Mouse (Mus musculus) lung, postnatal 36 days (tissue): ENCODE measurements around the gene Nanos1.

Experiments
- DNase-seq: peaks from one replicate; pipeline ENCODE4 v3.0.0; 2022; ENCODE audit warnings: mixed read lengths

The Nanos1 gene

GRCm38 (mm10) chr19:60789452-60789851 is 33.7 kb downstream of the Nanos1 start:
- DNase-seq = no peak

- DNase-seq = peak; percentile 51
These were observed 34.2 kb downstream of the Nanos1 start for GRCm38 (mm10) chr19:60789919-60790506.

- peak; percentile 95 for DNase-seq
These were observed 34.9 kb downstream of the Nanos1 start, which contains the start of gene Eif3a for GRCm38 (mm10) chr19:60790551-60791161. Gene Eif3a, minus strand, starts transcription at chr19:60790658.

DNA sequence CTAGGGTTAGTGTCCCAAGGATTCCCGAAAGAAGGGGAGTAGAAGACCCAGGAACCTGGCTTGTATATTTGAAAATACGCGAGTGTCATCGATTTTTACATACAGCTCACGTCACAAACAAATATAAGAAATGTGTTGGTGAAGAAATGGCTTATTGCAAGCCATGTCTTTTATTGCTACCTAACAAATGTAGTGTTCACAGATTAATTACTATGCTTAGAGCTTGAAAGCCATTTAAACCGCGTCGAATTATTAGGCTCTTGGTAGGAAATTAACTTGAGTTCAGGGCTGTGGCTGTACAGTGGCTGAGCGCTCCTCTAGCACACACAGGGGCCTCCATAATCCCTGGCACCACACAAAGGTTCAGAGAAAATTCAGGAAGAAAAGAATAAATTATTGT is 35.4 kb downstream of the Nanos1 start:
- no peak for DNase-seq

DNA sequence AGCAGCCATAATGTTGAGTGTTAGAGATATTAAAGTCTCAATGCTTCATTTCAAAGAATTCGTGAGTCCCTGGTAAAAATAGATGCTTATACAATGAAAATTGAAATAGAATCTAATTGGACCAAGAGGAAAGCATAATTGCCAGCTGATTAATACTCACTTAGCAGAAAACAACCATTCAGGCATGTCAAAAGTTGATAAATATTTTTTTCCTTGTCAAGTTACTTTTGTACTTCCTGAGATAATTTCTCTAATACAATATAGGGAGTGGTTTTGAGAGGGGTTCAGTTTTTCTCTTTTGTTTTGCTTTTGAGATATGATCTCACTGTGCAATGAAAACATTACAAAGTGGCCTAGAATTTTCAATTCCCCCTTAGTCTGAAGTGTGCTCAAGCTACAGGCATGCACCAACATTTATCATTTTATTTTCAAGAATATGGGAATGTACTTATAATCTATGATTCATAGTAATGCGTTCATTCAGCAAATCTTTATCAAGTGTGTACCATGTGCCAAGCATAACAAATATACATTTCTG is 37.5 kb downstream of the Nanos1 start:
- DNase-seq = no peak

DNA sequence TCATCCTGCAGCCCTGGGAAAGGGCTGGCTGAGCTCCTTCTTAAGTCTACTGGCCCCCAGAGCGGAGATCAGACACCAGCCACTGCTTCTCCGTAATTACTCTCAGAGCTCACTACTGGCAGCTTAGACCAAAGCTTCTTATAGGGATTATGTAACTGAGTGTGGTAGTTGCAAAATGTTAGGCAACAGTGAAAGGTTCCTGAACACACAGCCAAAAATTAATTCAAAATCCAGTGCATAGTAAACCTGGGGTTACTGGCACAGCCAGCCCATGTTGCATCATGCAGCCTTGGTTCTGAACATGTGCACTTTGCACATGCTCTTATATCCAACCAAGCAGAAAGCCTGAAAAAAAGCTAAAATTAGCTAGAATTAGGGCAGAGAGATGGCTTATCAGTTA is 39.5 kb downstream of the Nanos1 start:
- peak; percentile 76 for DNase-seq

DNA sequence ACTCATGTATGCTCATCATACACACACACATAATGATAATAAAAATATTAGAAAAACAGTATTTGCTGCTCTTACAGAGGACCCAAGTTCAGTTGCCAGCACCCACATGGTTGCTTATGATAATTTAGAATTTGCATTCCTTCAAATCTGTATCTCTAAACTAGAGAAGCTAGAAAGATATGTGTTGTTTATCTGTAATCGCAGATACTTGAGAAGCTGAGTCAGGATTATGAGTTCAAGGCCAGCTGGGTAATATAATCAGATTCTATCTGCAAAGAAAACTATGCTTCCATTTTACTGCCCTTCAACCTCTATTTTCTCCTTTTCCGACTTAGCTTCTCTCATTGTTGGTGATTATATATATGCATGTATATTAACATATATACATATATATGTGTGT is 41.6 kb downstream of the Nanos1 start:
- DNase-seq = no peak

- no peak for DNase-seq
These were observed 44.2 kb downstream of the Nanos1 start for GRCm38 (mm10) chr19:60799867-60800569.

- DNase-seq = no peak
These were observed 49.1 kb downstream of the Nanos1 start for GRCm38 (mm10) chr19:60804903-60805302.
